Mouse (Mus musculus) heart, embryonic 12.5 days (tissue): ENCODE measurements around the gene Gdpgp1. TPM values are rescaled to one million over a fixed set of nuclear protein-coding genes. Genes with fewer than 3 reads are reported as not detected.

Experiments used
- ATAC-seq: fragments of 200-750 bp; cut with Nextera tagmentation; 2 replicates; pipeline ENCODE4 v1.8.0; 2017; ENCODE audit warnings: moderate TSS enrichment, moderate library complexity; ENCODE audit not compliant: insufficient number of reproducible peaks, low FRiP score
- H3K27ac ChIP-seq: fragments of 300-500 bp; sonication (generic); 2 replicates; pipeline ENCODE4 v1.5.1; 2016; ENCODE audit warnings: mild to moderate bottlenecking, moderate library complexity; ENCODE audit not compliant: poor library complexity, severe bottlenecking
- H3K27me3 ChIP-seq: fragments of 300-500 bp; sonication (generic); replicated peaks from 2 replicates; pipeline ENCODE4 v1.6.1; 2016; ENCODE audit warnings: mild to moderate bottlenecking, moderate library complexity
- H3K36me3 ChIP-seq: fragments of 300-500 bp; sonication (generic); 2 replicates; pipeline ENCODE4 v1.6.1; 2016; ENCODE audit warnings: mild to moderate bottlenecking, moderate library complexity
- H3K4me1 ChIP-seq: fragments of 300-500 bp; sonication (generic); replicated peaks from 2 replicates; pipeline ENCODE4 v1.6.1; 2016; ENCODE audit warnings: mild to moderate bottlenecking
- H3K4me2 ChIP-seq: fragments of 300-500 bp; sonication (generic); 2 replicates; pipeline ENCODE4 v1.6.1; 2016; ENCODE audit warnings: mild to moderate bottlenecking, moderate library complexity
- H3K4me3 ChIP-seq: fragments of 300-500 bp; sonication (generic); 2 replicates; pipeline ENCODE4 v1.5.1; 2016; ENCODE audit warnings: mild to moderate bottlenecking
- H3K9ac ChIP-seq: fragments of 300-500 bp; sonication (generic); 2 replicates; pipeline ENCODE4 v1.6.1; 2016; ENCODE audit warnings: mild to moderate bottlenecking, moderate library complexity
- H3K9me3 ChIP-seq: fragments of 300-500 bp; sonication (generic); replicated peaks from 2 replicates; pipeline ENCODE4 v1.6.1; 2016; ENCODE audit warnings: mild to moderate bottlenecking, moderate library complexity
- WGBS: fragments of 180-500 bp; shearing (Covaris S2); methylation state at CpG from one replicate; pipeline ENCODE4 v1.1.7; 2016; 5-methylcytosine and 5-hydroxymethylcytosine counted together
- polyA plus RNA-seq: library from polyadenylated mRNA; unstranded; fragments of >200 nt; fragmentation: Nextera tagmentation; extraction: Ambion mirVana; gene quantifications from 2 replicates; pipeline ENCODE4 v1.2.1, GENCODE M21; 2016

Gdpgp1 gene
- polyA plus RNA-seq, 1 experiment from 2014 or later, result 3.6 TPM

- H3K4me1 ChIP-seq, result no peaks in the 10 kb centered on the region
- no peak overlapping the region for H3K4me2 ChIP-seq
- H3K27ac ChIP-seq, result no peak overlapping the region
- no peaks in the 10 kb centered on the region for H3K9me3 ChIP-seq
- H3K9ac ChIP-seq, result no peak overlapping the region
- H3K36me3 ChIP-seq, result no peaks in the 10 kb centered on the region
- WGBS, result 60% methylated on average over 2 of the region's 2 CpGs
- no peak overlapping the region for H3K4me3 ChIP-seq
- peaks cover 45% of the 10 kb centered on the region for H3K27me3 ChIP-seq
- no peak for ATAC-seq
These were observed 23.3 kb downstream of the Gdpgp1 start for GRCm38 (mm10) chr7:80255981-80256380.

- H3K4me3 ChIP-seq, result no peak overlapping the region
- no peaks in the 10 kb centered on the region for H3K36me3 ChIP-seq
- ATAC-seq, result no peak
- no peak overlapping the region for H3K9ac ChIP-seq
- peaks cover 45% of the 10 kb centered on the region for H3K27me3 ChIP-seq
- H3K4me1 ChIP-seq, result peaks cover 8% of the 10 kb centered on the region
- WGBS, result 51% methylated on average over 2 of the region's 2 CpGs
- no peak overlapping the region for H3K4me2 ChIP-seq
- no peaks in the 10 kb centered on the region for H3K9me3 ChIP-seq
- H3K27ac ChIP-seq, result no peak overlapping the region
These were observed 25.0 kb downstream of the Gdpgp1 start for GRCm38 (mm10) chr7:80257706-80258105.

DNA sequence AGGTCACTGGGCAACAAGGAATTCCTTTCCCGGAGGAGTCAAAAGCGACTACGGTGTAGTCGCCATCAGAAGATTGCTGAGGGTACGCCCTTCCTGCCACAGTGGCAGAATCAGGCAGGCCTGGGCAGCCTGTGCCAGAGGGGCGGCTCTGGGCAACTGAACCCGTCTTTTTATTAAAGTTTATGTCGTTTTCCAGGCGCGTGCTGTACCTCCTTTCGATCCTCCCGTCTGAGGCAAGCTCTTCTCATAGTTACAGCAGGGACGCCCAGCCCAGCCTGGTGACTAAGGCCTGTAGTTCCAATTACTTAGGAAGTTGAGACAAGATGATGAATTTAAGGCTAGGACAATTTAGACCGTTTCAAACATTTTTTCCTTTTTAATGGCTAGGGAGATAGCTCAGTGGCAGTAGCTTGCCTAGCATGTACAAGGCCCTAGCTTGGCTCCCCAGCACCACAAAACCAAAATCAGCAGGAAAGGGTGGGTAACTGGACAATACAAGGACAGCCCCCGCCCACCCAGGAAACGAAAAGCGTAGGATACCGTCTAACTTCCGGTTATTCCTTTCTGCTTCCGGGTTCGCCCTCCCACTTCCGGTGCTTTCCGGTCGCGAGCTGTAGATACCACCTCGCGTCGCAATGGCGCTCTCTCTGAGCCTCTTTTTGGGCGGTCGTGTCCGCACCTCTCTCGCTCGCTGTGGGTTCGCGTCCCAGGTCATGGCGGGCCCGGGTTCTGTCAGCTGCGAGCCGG is 28.1 kb downstream of the Gdpgp1 start, which contains the start of gene Ngrn:
TSS of gene Ngrn (plus strand) at position 591 of the 747 bp plus-strand sequence.
- peaks cover 18% of the 10 kb centered on the region for H3K36me3 ChIP-seq
- peaks cover 8% of the 10 kb centered on the region for H3K4me1 ChIP-seq
- no peaks in the 10 kb centered on the region for H3K9me3 ChIP-seq
- WGBS, result 25% methylated on average over 40 of the region's 40 CpGs
- H3K4me2 ChIP-seq, result peak within 1 kb of the TSS; percentile 91
- ATAC-seq, result peak; percentile 89
- H3K27me3 ChIP-seq, result peaks cover 36% of the 10 kb centered on the region
- H3K27ac ChIP-seq, result peak within 1 kb of the TSS; percentile 56
- peak within 1 kb of the TSS; percentile 80 for H3K9ac ChIP-seq
- peak within 1 kb of the TSS; percentile 65 for H3K4me3 ChIP-seq

DNA sequence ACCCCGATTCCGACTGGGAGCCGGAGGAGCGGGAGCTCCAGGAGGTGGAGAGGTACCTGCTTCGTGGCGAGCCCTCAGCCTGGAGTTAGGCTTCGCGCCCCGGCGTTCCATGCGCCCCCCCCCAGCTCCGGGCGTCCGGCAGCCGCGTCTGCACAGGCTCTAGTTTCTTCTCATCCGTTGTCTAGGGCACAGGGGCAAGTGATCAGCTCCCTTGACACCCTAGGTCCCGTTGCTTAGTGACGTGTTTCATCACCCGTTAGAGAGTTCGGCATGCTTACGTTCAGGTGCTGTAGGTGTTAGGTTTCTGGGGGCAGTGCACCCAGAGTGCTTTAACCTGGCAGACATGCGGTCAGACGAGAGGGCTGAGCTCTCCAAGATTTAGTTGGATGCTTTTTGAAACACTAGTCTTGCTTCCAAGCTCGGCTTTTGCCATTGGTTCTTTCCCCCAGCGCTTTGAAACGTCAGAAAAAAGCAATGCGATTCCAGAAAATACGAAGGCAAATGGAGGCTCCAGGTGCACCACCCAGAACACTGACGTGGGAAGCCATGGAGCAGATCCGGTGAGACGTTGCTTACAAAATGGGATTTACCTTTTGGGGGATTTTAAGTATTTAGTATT is 28.8 kb downstream of the Gdpgp1 start:
- WGBS, result 1% methylated on average over 32 of the region's 32 CpGs
- Histone ChIP-seq H3K27ac (peak overlapping the region; percentile 56), H3K4me3 (peak overlapping the region; percentile 65), H3K4me2 (peak overlapping the region; percentile 91), H3K9ac (peak overlapping the region; percentile 80), H3K36me3 (peaks cover 24% of the 10 kb centered on the region), H3K9me3 (no peaks in the 10 kb centered on the region), H3K4me1 (peaks cover 8% of the 10 kb centered on the region), H3K27me3 (peaks cover 35% of the 10 kb centered on the region)
- peak; percentile 62 for ATAC-seq

GRCm38 (mm10) chr7:80264606-80265005 is 31.9 kb downstream of the Gdpgp1 start:
- Histone ChIP-seq H3K4me3 (no peak overlapping the region), H3K36me3 (peaks cover 31% of the 10 kb centered on the region), H3K27ac (no peak overlapping the region), H3K9ac (no peak overlapping the region), H3K4me2 (no peak overlapping the region), H3K27me3 (peaks cover 6% of the 10 kb centered on the region), H3K4me1 (peaks cover 15% of the 10 kb centered on the region), H3K9me3 (no peaks in the 10 kb centered on the region)
- 92% methylated on average over 12 of the region's 12 CpGs for WGBS
- ATAC-seq, result no peak

DNA sequence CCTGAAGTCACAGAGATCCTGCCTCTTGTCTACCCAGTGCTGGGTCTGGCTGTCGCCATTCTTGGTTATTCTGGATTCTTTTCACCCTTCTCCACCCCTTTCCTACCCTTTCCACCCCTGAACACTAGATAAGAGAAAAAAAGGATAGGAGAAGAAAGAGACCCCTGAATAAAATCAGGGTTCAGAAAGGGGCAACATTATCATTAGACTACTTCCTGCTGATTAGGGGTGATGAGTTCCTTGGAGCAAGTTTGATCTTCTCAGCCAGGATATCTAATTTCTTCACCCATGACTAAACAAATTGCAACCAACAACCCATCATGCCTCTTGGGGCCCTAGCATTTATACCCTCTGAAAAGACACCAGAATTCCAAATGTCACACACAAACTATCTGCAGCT is 35.1 kb downstream of the Gdpgp1 start:
- Histone ChIP-seq H3K4me3 (no peak overlapping the region), H3K9ac (no peak overlapping the region), H3K4me1 (peaks cover 19% of the 10 kb centered on the region), H3K9me3 (no peaks in the 10 kb centered on the region), H3K4me2 (no peak overlapping the region), H3K36me3 (peaks cover 33% of the 10 kb centered on the region), H3K27ac (no peak overlapping the region), H3K27me3 (no peaks in the 10 kb centered on the region)
- WGBS, result 70% methylated on average over 1 of the region's 1 CpGs
- no peak for ATAC-seq

DNA sequence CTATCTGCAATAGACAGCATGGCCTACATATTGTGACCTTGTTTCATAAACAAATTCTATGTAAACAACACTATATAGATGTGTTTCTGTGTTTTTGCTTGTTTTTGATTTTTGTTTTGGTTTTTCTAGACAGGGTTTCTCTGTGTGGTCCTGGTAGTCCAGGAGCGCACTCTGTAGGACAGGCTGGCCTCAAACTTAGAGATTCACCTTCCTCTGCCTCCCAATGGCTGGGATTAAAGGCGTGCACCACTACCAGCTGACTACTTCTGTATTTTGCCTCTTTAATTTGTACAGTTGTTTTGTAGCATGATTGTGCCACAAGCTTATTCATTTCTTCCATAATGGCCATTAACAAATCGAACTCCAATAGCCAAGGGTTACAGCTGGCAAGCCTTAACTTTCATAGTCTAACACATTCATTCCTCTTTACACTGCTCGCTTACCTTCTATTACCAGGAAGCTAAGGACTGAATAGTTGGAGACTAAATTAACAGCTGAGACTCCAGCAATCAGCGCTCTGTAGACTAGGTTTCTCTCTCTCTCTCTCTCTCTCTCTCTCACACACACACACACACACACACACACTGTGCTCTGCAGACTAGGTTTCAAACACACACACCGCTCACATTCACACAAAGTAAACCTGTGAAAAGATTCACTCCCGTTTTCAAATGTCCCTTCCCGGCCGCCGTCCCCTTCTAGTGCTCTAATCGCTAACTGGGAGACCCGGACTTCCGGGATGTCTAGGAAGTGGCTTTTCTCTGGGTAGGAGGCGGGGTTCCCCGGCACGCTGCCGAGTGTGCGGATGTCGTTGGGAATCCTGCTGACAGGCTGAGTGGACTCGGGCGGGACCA is 36.5 kb downstream of the Gdpgp1 start, which contains the start of gene Vps33b:
TSS of gene Vps33b (plus strand) at position 753 of the 854 bp plus-strand sequence.
- peaks cover 6% of the 10 kb centered on the region for H3K9me3 ChIP-seq
- peaks cover 19% of the 10 kb centered on the region for H3K4me1 ChIP-seq
- H3K27ac ChIP-seq, result peak within 1 kb of the TSS; percentile 70
- H3K4me2 ChIP-seq, result peak within 1 kb of the TSS; percentile 80
- ATAC-seq, result peak; percentile 89
- WGBS, result 4% methylated on average over 21 of the region's 21 CpGs
- peak within 1 kb of the TSS; percentile 76 for H3K4me3 ChIP-seq
- no peaks in the 10 kb centered on the region for H3K27me3 ChIP-seq
- H3K36me3 ChIP-seq, result peaks cover 44% of the 10 kb centered on the region
- H3K9ac ChIP-seq, result peak within 1 kb of the TSS; percentile 80

DNA sequence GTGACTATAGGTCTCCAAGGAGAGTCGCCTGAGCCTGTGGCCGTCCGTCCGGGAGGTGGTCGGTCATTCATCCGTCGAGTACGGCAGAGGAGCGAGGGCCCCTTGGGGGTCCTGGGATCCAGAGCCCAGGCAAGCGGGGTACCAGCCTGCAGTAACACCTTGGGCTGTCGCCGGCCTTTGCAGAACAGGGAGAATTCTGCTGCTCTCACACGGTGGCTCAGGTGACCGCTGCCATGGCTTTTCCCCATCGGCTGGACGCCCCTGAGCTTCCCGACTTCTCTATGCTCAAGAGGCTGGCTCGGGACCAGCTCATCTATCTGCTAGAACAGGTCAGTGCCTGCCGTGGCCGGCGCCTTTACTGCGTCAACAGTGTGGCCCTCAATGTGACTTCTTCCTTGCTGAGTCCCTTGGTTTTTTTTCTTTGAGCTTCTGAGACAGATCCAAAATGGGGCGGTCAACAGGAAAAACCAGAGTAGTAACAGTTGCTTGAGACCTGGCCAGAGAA is 37.1 kb downstream of the Gdpgp1 start:
- peak overlapping the region; percentile 76 for H3K4me3 ChIP-seq
- no peaks in the 10 kb centered on the region for H3K27me3 ChIP-seq
- peak overlapping the region; percentile 80 for H3K9ac ChIP-seq
- H3K4me2 ChIP-seq, result peak overlapping the region; percentile 80
- peak; percentile 81 for ATAC-seq
- H3K36me3 ChIP-seq, result peaks cover 44% of the 10 kb centered on the region
- peaks cover 19% of the 10 kb centered on the region for H3K4me1 ChIP-seq
- peaks cover 13% of the 10 kb centered on the region for H3K9me3 ChIP-seq
- WGBS, result under 1% methylated on average over 23 of the region's 23 CpGs
- peak overlapping the region; percentile 70 for H3K27ac ChIP-seq

DNA sequence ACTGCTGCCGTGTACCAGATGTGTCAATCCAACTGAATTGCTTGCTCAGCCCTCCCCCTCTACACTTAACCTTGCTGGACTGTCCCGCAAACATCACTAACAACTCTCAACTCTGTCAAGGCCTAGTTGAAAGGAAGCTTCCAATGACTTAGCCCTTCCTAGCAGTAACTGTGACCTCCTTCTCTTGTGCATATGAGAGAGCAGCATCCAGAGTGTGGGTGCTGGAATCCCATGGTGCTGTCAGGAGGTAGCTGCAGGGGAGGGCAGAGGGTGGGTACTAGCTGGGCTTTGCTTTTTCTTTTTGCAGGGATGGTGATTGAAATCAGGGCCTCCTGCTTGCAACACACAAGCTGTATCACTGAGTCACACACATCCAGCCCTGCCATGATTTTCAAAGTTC is 40.8 kb downstream of the Gdpgp1 start:
- WGBS, result 88% methylated on average over 2 of the region's 2 CpGs
- peaks cover 19% of the 10 kb centered on the region for H3K9me3 ChIP-seq
- no peak overlapping the region for H3K27ac ChIP-seq
- peaks cover 57% of the 10 kb centered on the region for H3K36me3 ChIP-seq
- H3K27me3 ChIP-seq, result no peaks in the 10 kb centered on the region
- H3K4me3 ChIP-seq, result no peak overlapping the region
- no peak overlapping the region for H3K4me2 ChIP-seq
- H3K4me1 ChIP-seq, result peaks cover 17% of the 10 kb centered on the region
- H3K9ac ChIP-seq, result no peak overlapping the region
- no peak for ATAC-seq

DNA sequence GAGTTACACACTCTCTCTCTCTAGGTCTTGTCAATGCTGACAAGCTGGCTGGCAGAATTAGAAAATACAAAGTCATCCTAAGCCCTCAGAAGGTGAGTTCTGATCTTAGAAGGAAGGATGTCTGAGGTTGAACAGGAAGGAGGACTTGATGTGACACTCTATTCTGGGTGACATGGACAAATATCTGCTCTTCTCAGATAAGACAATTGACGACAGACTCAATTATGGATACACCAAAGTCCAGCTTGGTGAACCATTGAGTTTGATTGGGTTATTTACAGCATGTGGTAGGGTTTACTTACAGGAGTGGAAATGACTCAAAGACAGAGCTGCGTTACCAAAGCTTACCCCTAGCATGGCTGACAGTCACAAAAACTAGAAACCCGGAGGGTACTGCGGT is 43.7 kb downstream of the Gdpgp1 start:
- H3K4me3 ChIP-seq, result no peak overlapping the region
- H3K36me3 ChIP-seq, result peaks cover 78% of the 10 kb centered on the region
- 90% methylated on average over 4 of the region's 4 CpGs for WGBS

More for the DNA sequence above, 43.7 kb downstream of the Gdpgp1 start:
- Histone ChIP-seq H3K27me3 (no peaks in the 10 kb centered on the region), H3K4me1 (no peaks in the 10 kb centered on the region; the same call in 1 of the 2 replicates), H3K9ac (no peak overlapping the region), H3K4me2 (no peak overlapping the region), H3K9me3 (peaks cover 19% of the 10 kb centered on the region), H3K27ac (no peak overlapping the region)
- no peak for ATAC-seq
